Mouse (Mus musculus) ovary, postnatal 10 days (tissue): ENCODE data around the gene Plk1.
A peak's percentile ranks its signal among the peaks of the same experiment; 100 is the strongest.

Experiments used
- DNase-seq: peaks from one replicate; pipeline ENCODE4 v3.0.0; 2022; ENCODE audit warnings: low spot score

The Plk1 gene

DNA sequence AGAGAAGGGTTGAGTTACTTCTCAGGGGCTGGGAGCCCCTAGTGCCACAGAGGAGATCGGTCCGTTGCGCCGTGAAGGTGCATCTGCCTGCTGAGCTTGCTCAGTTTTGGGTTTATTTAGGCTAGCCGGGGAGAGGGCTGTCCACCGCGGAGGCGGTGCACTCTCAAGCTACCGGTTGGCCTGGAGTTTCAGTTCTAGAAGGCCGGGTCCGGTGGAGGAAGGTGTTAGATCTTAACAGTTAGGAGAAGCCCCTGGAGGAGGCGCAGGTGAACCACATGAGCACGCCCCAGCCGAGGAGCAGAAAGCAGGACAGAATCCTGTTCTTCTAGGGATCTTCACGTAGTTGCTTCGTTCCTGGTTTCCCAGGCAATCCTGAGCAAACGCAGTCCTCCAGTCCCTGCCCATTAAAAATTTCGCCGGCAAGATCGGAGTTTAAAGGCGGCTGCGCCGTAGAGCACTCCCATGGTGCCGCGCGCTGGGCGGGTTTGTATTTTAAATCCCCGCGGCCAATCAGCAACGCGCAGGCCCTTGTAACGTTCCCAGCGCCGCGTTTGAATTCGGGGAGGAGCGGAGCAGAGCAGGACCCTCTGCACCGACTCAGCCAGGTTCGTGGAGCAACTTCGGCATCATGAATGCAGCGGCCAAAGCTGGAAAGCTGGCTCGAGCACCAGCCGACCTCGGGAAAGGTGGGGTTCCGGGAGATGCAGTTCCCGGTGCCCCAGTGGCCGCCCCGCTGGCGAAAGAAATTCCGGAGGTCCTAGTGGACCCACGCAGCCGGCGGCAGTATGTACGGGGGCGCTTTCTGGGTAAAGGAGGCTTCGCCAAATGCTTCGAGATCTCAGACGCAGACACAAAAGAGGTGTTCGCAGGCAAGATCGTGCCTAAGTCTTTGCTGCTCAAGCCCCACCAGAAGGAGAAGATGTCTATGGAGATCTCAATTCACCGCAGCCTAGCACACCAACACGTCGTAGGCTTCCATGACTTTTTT, at the start of gene Plk1:
TSS of gene Plk1 (plus strand) at position 525 of the 988 bp plus-strand sequence.
- peak; percentile 50 for DNase-seq

DNA sequence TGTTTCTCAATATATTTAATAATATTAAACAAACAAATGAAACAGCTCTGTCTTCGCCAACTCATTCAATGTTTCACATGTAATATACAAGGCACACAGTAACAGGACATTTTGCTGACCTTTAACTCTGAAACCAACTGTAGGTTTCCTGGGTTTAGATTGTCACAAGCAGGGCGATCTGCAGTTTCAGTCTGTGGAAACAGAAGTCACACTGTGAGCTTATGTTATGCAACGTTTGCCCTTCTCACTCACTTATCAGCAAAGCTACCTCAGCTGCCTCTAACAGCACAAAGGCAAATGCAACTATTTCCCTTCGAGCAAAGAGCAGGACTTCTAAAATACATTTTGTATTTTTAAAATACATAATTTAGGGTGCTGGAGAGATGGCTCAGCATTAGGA, 35.7 kb upstream of the Plk1 start:
- DNase-seq: no peak

DNA sequence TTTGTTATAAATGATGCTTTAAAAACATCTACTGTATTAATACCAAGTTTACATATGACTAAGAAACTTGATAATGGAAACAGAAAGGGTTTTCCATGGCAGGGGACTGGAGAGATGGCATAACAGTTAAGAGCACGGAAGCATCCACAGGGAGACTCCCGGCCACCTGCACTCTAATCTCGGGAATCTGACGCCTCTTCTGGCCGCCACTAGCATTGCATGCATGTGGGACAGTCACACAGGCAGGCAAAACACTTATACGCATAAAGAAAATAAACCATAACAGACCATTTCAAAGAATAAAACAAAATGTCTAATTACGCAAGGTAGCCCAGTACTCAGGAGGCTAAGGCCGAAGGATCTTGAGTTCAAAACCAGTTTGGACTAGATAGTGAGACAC, 33.6 kb upstream of the Plk1 start:
- DNase-seq: no peak

DNA sequence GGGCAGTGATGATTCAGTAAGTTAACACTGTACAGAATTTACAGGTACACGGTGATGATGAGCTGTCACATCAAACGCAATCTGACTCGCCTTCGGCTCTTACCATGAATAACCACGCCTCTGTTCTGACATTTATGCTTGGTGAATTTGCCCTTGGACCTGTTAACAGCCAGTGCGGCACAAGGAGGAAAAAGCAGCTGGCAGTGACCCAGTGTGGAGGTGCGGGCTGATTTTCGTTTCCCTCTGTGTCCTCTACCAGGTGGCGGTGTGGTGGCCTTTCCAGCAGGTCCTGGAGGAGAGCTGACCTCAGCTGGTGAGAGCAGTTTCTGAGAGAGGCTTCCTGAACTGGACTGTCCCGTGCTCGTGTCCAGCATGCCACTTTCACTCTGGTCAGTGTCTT, 32.3 kb upstream of the Plk1 start:
- no peak for DNase-seq

DNA sequence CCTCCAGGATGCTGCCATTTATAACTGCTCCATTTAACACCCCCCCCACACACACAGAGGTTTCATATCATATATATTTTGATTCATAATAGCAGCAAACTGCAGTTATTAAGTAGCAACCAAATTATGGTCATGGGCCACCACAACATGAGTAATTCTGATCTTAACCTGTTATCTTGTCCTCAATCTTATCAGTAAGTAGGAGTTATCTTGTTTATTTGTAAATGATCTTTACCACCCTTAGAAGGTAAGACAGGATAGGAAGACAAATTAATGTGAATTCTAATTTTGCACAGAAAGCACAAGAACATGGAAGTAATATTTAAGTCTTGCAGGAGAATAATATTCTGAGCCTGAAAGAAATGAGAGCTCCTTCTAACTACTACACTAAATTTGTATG, 27.4 kb upstream of the Plk1 start:
- no peak for DNase-seq

DNA sequence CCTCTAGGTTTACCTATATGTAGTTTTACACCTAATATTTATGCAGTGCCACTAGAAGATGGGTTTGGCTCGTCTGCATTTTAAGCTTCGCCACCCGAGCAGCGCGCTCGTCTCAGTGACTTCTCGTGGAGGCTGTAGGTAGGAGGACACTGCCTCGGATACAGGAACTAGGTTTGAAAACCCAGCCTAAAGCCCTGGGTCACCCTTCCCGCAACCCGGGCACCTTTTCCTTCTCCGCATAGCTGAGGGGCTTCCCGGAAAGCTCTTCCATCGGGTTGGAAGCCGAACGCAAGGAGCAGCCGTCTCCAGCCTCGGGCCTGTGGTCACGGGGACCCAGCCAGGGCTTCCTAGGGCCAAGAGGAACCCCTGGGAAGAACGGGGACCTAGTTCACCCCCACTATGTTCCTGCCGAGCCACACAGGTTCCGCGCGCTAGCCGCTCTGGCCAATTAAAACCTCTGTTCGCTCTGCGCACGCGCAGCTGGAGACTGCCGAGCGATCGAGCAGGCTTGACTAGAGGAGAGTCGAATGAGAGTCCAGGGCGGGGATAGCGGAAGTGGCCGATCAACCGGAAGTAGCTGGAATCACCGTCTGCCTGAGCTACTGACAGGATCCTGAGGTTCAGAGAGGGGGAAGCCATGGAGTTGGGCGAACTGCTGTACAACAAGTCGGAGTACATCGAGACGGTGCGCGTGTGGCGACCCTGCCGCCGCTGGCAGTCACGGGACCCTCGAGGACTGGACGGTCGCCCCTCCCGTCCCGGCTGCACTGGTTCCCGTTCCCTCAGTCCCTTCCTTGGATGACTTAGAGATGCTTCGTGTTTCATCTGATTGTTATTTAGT, 26.5 kb upstream of the Plk1 start, which contains the start of the genes Palb2 and Dctn5:
TSS of gene Palb2 (minus strand) at position 489 of the 841 bp plus-strand sequence.
TSS of gene Dctn5 (plus strand) at position 545 of the 841 bp plus-strand sequence.
- peak; percentile 99 for DNase-seq

DNA sequence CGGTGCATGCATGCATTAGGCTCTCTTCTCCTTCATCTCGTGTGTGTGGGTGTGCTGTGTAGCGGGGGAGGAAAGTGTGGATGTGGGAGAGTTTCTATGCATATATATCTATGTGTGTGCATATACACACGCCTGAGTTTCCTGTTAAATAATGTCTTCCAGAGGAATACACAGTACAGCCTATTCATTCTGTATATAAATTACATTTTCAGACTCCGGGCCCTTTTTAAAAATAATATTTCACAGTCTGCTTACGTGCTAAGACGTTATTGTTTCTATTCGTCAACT, 26.0 kb upstream of the Plk1 start:
- no peak for DNase-seq

DNA sequence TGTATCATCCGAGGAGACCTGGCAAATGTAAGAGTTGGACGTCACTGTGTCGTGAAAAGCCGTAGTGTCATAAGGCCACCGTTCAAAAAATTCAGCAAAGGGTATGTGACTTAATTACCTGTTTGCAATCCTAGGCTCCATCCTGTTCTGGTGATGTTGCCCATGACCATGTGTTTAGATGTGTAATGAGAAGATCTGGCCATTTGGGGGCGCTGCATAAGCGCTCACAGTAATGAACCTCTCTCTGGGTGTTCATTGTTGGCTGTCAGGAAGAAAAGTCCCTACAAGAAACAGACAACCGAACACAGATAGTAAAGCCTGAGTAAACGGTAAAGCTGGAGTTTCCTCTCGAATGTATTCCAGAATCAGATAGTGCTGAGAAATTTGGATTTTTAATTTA, 24.2 kb upstream of the Plk1 start:
- no peak for DNase-seq

DNA sequence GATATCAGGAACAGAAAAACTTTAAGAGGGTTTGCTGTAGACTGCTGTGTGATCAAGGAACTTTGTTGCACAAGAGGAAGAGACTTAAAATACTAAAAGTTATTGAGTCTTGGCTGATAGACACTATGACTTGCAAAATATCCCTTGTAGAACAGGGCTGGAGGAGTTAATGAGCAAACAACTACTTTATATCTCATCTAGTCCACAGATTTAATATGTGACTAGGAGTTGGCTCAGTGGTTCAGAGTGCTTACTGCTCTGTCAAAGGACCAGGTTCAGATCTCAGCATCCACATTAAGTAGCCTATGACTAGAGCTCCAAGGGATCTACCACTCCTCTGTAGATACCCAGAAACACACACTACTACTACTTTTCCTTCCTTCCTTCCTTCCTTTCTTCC, 22.2 kb upstream of the Plk1 start:
- DNase-seq: no peak

DNA sequence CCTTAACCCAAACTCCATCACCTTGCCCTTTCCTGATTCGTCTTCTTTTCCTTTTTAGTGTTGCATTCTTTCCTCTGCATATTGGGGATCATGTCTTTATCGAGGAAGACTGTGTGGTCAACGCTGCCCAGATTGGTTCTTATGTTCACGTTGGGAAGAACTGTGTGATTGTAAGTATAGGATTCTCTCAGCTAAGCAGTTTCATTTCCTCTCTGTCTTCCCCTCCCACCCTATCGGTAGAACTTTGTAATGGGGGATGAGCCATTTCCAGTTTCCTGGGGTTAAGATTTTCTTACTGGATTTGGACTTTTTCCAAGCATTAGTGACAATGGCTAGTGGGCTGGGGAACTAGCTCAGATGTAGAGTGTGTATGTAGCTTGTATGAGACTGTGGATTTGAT, 21.0 kb upstream of the Plk1 start:
- DNase-seq: no peak

DNA sequence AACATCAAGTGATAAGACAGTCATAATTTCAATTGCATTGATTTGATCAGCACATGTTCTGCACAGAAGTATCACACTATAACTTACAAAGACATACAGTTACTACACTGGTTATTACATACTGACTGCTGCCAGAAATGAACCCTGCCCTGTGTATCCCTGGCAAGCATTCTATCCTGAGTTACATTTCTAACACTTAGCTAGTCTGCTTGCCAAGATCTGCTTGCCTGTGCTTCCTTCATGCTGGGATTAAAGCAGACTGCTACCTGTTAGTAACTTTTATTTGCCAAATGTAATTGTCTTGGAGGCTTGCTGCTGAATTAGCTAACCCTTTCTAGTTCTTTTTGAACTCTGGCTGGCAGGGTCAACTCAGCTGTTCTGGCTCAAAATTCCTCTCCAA, 18.2 kb upstream of the Plk1 start:
- no peak for DNase-seq

DNA sequence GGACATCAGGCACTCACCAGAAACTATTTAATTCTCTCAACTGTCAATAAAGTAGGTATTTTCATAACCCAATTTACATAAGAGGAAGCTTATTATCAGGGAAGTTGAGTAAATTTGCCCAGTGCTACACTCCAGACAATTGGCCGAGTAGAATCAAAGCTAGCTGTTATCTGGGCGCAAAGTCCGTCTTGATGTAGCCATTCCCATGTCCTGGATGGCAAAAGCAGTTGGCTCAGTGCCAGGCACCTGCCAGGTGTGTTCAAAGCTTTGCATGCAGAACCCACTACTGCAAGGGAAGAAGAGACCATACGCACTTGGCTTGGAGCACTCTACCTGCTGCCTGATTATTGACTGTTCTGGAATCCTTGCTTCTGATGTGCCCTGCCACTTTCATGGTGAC, 6.8 kb upstream of the Plk1 start:
- DNase-seq: no peak

DNA sequence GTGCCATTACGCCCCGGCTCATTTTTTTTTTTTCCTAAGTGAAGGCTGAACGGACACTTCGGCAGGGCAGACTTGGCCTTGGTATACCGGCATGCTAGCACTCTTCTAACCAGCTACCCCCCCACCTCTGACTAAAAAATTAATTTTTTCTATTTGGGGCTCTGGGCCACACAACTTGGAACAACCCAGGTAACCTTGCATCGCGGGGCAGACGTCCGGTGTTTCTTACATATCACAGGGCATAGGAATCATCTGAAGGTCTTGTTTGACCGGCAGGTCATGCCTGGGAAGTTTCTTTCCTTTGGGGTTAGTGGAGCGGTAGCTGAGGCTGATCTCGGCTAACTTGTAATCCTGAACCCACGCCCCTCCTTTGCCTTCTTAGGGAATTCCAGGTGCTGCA, 751 bp upstream of the Plk1 start:
- no peak for DNase-seq

DNA sequence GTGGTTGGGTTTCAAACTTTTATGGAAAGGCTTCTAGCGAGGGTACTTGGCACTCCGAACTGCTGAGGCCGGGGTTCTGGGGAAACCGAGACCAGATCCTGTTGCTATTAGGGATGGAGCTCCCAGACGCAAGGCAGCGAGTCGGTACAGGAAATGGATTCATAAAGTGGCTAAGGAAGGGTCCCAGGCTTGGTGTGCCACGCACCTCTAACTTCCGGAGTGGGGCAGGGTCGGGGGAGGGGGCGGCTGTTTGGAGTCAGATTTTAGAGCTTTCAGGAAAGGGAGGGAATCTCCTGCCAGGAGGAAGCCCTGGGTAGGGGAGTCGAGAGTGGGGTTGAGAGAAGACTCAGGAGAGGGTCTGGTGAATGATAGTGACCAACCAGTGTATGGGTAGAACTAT, 798 bp downstream of the Plk1 start:
- no peak for DNase-seq

DNA sequence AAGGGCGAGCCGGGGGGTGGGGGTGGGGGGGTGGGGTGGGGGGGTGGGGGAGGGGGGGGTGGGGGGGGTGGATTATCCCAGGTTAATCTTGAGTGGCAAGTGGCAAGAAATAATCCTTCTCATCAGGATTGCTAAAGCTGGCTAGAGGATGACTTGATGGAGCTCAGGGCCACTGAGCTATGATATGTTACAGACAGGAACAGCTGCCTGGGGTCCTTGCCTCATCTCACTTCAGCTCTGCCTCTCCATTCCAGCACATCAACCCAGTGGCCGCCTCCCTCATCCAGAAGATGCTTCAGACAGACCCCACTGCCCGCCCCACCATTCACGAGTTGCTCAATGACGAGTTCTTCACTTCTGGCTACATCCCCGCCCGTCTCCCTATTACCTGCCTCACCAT, 4.5 kb downstream of the Plk1 start:
- no peak for DNase-seq

DNA sequence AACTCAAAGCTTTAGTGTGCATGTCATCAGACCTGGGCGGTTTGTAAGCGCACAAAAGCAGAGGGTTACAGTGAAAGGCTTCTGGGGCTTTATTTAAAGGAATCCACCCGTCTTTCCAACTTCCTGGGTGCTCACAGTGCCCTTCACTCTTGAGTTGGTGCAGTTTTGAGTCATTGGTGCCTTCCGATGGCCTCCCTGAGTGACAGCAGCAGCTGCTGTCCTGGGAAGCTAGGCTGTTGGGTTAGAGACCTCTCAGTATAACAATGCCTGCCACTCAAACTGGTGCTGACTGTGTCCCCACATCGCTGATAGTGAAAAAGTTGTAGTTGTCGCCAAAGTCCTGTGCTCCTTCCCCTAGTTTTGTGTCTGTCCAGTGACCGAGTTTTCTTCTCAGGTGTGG, 8.0 kb downstream of the Plk1 start:
- DNase-seq: no peak

DNA sequence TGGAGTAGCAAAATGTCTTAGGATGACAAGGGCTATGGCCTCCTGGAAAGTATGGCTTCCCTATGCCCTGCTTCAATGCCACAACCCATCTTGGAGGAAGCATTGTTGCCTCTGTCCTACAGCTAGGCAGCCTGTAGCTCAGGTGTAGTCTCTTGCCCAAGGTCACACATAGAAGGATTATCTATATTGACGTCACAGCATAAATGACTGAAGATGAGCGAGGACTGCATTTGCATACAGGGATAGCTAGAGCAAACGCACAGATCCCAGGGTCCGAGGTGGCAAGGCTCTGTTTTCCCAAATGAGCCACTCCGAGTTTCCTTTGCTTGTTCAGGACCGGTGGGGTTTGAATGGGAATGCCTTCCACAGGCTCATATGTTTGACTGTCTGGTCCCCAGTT, 11.5 kb downstream of the Plk1 start:
- DNase-seq: no peak

DNA sequence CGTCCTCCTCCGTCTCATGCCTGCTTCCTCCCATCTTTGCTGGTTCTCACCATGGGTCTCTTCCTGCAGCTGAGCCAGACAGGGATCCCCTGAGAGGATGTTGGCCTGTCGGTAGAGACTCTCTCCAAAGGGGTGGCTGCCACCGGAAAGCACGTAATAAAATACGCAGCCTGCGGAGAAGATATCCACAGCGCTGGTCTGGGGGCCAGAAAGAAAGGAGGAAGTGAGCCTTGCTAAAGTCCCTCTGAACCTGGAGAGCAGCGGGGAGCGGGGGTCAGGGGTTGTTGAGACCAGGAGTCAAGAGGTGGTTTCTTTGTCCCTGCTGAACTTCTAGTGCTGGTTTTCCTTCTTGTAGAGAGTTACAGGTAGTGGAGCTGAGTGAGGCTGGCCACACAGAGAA, 12.4 kb downstream of the Plk1 start:
- DNase-seq: no peak

DNA sequence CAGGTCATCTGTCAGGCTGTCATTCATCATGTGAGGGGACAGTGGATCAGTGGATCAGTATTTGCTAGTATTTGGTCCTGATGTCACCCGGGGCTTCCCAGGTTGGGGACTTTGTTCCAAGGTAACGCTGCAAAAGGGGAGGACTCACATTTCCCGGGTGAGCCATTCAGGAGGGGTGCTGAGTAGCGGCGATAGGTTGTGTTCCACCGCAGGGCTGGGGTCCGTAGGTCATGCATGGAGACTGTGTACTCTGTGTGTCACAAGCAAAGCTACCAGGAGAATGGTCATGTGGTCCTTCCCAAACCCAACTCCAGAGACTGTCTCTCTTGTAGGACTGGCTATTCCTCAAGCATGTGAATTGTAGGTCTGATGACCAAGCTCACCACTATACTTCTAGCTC, 21.5 kb downstream of the Plk1 start:
- DNase-seq: no peak

DNA sequence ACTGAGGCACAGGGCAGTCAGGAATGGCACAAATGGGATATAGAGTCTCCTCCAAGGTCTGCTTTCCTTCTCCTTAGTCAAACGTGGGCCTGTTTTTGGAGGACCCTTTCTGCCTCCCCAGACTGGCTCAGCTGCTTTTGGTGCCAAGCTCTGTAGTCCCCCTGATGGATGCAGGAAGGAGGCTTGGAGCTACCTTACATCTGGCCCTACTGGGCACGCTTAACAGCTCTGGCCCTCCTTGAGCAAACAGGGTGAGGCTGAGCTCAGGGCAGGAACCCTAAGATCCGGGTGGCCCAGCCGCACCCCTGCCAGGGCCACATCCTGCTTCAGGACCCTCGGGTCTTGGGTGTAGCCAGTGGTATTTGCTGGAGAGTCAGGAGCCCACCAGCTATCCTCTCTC, 25.3 kb downstream of the Plk1 start:
- no peak for DNase-seq

DNA sequence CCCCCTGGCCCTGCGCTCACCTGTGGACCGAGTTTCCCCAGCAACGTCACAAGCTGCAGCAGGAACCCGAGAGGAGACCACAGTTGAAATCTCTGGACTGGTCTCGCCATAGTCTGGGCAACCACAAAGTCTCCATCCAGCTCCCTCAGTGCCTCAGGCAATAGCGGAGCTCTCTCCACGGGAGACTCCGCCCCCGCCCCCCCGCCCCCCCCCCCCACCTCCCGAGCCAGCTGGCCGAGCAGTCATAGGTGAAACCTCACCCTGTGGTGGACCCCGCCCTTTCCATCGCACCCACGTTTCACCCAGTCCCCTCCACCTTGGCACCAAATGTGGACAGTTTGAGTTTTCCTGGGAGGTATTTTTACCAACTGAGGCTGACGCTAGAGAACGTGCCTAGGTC, 26.8 kb downstream of the Plk1 start, which contains the start of gene Ern2:
TSS of gene Ern2 (minus strand) at position 165 of the 400 bp plus-strand sequence.
- DNase-seq: no peak

DNA sequence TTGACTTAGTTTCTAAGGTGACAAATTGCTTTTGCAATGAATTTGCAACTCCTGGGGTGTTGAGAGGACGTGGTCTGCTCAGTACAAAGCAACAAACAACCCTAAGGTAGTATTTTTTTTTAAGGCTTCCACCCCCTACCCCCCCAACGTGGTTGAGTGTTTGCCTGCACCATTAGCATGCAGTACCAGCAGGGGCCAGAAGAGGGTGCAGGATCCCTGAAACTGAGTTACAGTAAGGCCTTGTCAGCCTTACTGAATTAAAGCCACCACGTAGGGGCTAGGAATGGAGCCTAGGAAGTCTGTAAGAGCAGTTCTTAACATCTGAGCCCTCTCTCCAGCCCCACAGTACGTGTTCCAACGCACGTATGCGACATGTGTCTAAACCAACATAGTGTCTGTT, 30.2 kb downstream of the Plk1 start:
- no peak for DNase-seq

DNA sequence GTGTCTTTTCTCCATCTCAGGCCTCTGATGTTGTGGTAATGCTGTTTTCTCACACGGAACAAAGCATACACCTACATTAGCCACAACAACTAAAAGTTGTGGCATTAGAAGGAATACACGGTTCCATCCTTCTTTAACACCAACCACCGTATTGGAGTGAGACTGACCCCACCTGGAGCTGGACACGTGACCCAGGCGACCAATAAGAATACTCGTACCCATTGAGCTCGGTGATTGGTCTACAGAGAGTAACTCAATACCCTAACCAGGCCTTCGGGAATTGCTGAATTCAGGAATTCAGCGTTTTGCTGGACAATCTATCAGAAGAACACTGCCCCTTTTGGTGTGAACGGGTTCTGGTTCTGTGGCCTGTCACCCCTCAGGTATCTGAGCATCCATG, 31.9 kb downstream of the Plk1 start:
- no peak for DNase-seq
